Mouse (Mus musculus) liver, adult 2 months (tissue): ENCODE results near the gene Hsp90ab1. TPM values are rescaled to one million over a fixed set of nuclear protein-coding genes. Genes with fewer than 3 reads are reported as not detected.

ENCODE experiments used
- DNase-seq: peaks from one replicate; pipeline ENCODE4 v3.0.0-alpha.2; 2011; ENCODE audit warnings: low read depth, low spot score; ENCODE audit errors: extremely low read depth
- H3K27ac ChIP-seq: fragments of 200-500 bp; replicated peaks from 2 replicates; pipeline ENCODE4 v1.5.1; 2012; ENCODE audit warnings: low read depth, mild to moderate bottlenecking, control low read depth, inconsistent platforms, low read length; ENCODE audit not compliant: insufficient read depth
- H3K27me3 ChIP-seq: fragments of 200-500 bp; 2 replicates; pipeline ENCODE4 v1.6.1; 2012; ENCODE audit warnings: mild to moderate bottlenecking, moderate library complexity, low read length, inconsistent platforms; ENCODE audit not compliant: control insufficient read depth, insufficient read depth
- H3K36me3 ChIP-seq: fragments of 200-500 bp; 2 replicates; pipeline ENCODE4 v1.6.1; 2012; ENCODE audit warnings: low read length, inconsistent platforms; ENCODE audit not compliant: control insufficient read depth, insufficient read depth
- H3K4me1 ChIP-seq: fragments of 200-500 bp; 2 replicates; pipeline ENCODE4 v1.6.1; 2011; ENCODE audit warnings: low read length; ENCODE audit not compliant: control insufficient read depth, insufficient read depth
- H3K4me3 ChIP-seq: fragments of 200-500 bp; 2 replicates; pipeline ENCODE4 v1.5.1; 2011; ENCODE audit warnings: low read depth, mild to moderate bottlenecking, control low read depth, low read length, moderate library complexity; ENCODE audit not compliant: insufficient read depth
- H3K79me2 ChIP-seq: fragments of 200-500 bp; 2 replicates; pipeline ENCODE4 v1.6.1; 2012; ENCODE audit warnings: inconsistent platforms, mild to moderate bottlenecking, low read length, moderate library complexity; ENCODE audit not compliant: control insufficient read depth, insufficient read depth
- H3K9ac ChIP-seq: fragments of 200-500 bp; 2 replicates; pipeline ENCODE4 v1.6.1; 2012; ENCODE audit warnings: low read depth, mild to moderate bottlenecking, control low read depth, inconsistent platforms, low read length
- CTCF ChIP-seq: fragments of 200-500 bp; IDR thresholded peaks from 2 replicates; pipeline ENCODE4 v1.5.1; 2011; ENCODE audit warnings: low read depth, low read length, control low read depth
- POLR2A ChIP-seq: fragments of 200-500 bp; IDR thresholded peaks from 2 replicates; pipeline ENCODE4 v1.6.1; 2011; ENCODE audit warnings: low read length, control low read depth; ENCODE audit not compliant: insufficient read depth; ENCODE audit errors: extremely low read depth
- WGBS: fragments of 180-500 bp; shearing (Covaris S2); methylation state at CpG from one replicate; pipeline ENCODE4 v1.1.7; 2018; 5-methylcytosine and 5-hydroxymethylcytosine counted together
- polyA plus RNA-seq: library from polyadenylated mRNA; depleted of rRNA; stranded (reverse); fragments of >200 nt; gene quantifications from 2 replicates; pipeline ENCODE4 v1.2.3, GENCODE M21; 2012
- total RNA-seq: library from RNA; depleted of rRNA; stranded (reverse); fragments of >200 nt; gene quantifications from 2 replicates; pipeline ENCODE4 v1.2.3, GENCODE M21; 2014

Gene Hsp90ab1
- total and polyA plus RNA-seq, 2 experiments, result 226 to 248 TPM

- no peaks in the 10 kb centered on the region for H3K27me3 ChIP-seq
- H3K36me3 ChIP-seq, result no peaks in the 10 kb centered on the region
- no peak overlapping the region for H3K4me3 ChIP-seq
- H3K79me2 ChIP-seq, result no peaks in the 10 kb centered on the region
- H3K9ac ChIP-seq, result no peak overlapping the region
- TF ChIP-seq CTCF, result no peak
- no peak for TF ChIP-seq POLR2A
- WGBS, result 91% methylated on average over 4 of the region's 4 CpGs
- DNase-seq, result no peak
- no peak overlapping the region for H3K27ac ChIP-seq
- peaks cover 2% of the 10 kb centered on the region for H3K4me1 ChIP-seq
These were observed 43.1 kb upstream of the Hsp90ab1 start for GRCm38 (mm10) chr17:45616046-45616650.

GRCm38 (mm10) chr17:45612921-45613320 lies 39.9 kb upstream of the Hsp90ab1 start:
- Histone ChIP-seq H3K4me1 (peaks cover 4% of the 10 kb centered on the region), H3K9ac (no peak overlapping the region), H3K79me2 (no peaks in the 10 kb centered on the region), H3K27me3 (no peaks in the 10 kb centered on the region), H3K27ac (no peak overlapping the region), H3K4me3 (no peak overlapping the region), H3K36me3 (no peaks in the 10 kb centered on the region)
- no peak for TF ChIP-seq CTCF
- no peak for TF ChIP-seq POLR2A
- WGBS, result 77% methylated on average over 7 of the region's 7 CpGs
- DNase-seq, result peak; percentile 46

GRCm38 (mm10) chr17:45612008-45612407 lies 38.9 kb upstream of the Hsp90ab1 start:
- WGBS, result 80% methylated on average over 8 of the region's 8 CpGs
- TF ChIP-seq CTCF, result no peak
- TF ChIP-seq POLR2A, result no peak
- H3K4me3 ChIP-seq, result no peak overlapping the region
- 0 out of 2 replicates have a peak overlapping the region, but pooled peaks have one; percentile 2 for H3K27ac ChIP-seq
- no peaks in the 10 kb centered on the region for H3K27me3 ChIP-seq
- DNase-seq, result no peak
- no peak overlapping the region for H3K9ac ChIP-seq
- no peaks in the 10 kb centered on the region for H3K79me2 ChIP-seq
- H3K36me3 ChIP-seq, result no peaks in the 10 kb centered on the region
- peaks cover 4% of the 10 kb centered on the region for H3K4me1 ChIP-seq

- no peak overlapping the region for H3K9ac ChIP-seq
- H3K27ac ChIP-seq, result 0 out of 2 replicates have a peak overlapping the region, but pooled peaks have one; percentile 2
- 50% methylated on average over 5 of the region's 5 CpGs for WGBS
- no peaks in the 10 kb centered on the region for H3K27me3 ChIP-seq
- TF ChIP-seq POLR2A, result no peak
- TF ChIP-seq CTCF, result no peak
- no peaks in the 10 kb centered on the region for H3K36me3 ChIP-seq
- peaks cover 4% of the 10 kb centered on the region for H3K4me1 ChIP-seq
- no peak for DNase-seq
- H3K79me2 ChIP-seq, result no peaks in the 10 kb centered on the region
- H3K4me3 ChIP-seq, result no peak overlapping the region
These were observed 37.2 kb upstream of the Hsp90ab1 start for GRCm38 (mm10) chr17:45610144-45610866.

GRCm38 (mm10) chr17:45608396-45608795 lies 35.3 kb upstream of the Hsp90ab1 start:
- Histone ChIP-seq H3K27me3 (no peaks in the 10 kb centered on the region), H3K79me2 (no peaks in the 10 kb centered on the region), H3K4me3 (no peak overlapping the region), H3K4me1 (peaks cover 4% of the 10 kb centered on the region), H3K9ac (no peak overlapping the region), H3K36me3 (no peaks in the 10 kb centered on the region), H3K27ac (peak overlapping the region; percentile 58)
- peak; percentile 99 for DNase-seq
- TF ChIP-seq POLR2A (no peak), CTCF (no peak)
- 25% methylated on average over 4 of the region's 4 CpGs for WGBS
